Mouse (Mus musculus) liver, adult 2 months (tissue): ENCODE results near the gene 1700017B05Rik.

Experiments
- CTCF ChIP-seq: fragments of 200-500 bp; IDR thresholded peaks from 2 replicates; pipeline ENCODE4 v1.5.1; 2011; ENCODE audit warnings: low read depth, low read length, control low read depth
- POLR2A ChIP-seq: fragments of 200-500 bp; IDR thresholded peaks from 2 replicates; pipeline ENCODE4 v1.6.1; 2011; ENCODE audit warnings: low read length, control low read depth; ENCODE audit not compliant: insufficient read depth; ENCODE audit errors: extremely low read depth

GRCm38 (mm10) chr9:57233142-57233541 is 29.3 kb downstream of the 1700017B05Rik start:
- TF ChIP-seq CTCF: no peak
- no peak for TF ChIP-seq POLR2A
